Mouse (Mus musculus): ENCODE data around the gene Abr.

- TF ChIP-seq CTCF (IDR thresholded peaks at IDR 0.05; ENCODE audit: borderline replicate concordance, insufficient read depth, low read length) (no peak), POLR2A (IDR thresholded peaks at IDR 0.05; ENCODE audit: low read depth, low read length) (no peak)
These were observed 247.5 kb downstream of the Abr start for GRCm38 (mm10) chr11:76374491-76375185.
